ENCODE assay signal across 12 mouse cellular contexts in the genomic region with DNA sequence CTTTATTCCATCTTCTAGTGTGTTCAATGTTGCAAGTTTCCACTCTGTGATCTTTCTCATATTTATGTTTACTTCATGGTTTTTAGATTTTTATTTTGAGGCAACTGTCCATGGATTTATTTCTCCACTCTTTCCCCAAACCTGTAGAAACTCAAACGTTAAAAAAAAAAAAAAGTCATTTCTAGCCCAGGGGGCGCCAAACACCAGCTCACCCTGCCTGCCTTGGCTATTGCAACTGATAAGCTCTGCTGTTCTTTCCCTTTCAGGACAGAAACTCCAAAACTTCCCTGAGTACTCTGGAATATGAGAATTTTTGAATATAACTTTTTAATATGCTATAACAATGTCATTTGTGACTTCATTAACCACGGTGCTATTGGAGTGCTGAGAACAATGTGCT.
DNase-seq lines count a peak whose midpoint lies in the region; ATAC-seq and TF ChIP-seq lines count a peak whose summit lies in the region.
"Had no signal": no experiment of that assay in that cellular context is flagged by ENCODE, and none has a peak within 500 bp of the region (broad histone marks: within the 10 kb centered on the region; RNA-seq: fewer than 3 reads in every experiment).

No protein-coding gene starts in this region.

- H3K27me3 ChIP-seq in forebrain, postnatal 0 days (ENCODE audit: insufficient read depth, low read length) = no peaks in the 10 kb centered on the region
- no peaks in the 10 kb centered on the region for H3K27me3 ChIP-seq in forebrain, embryonic 15.5 days
- no peaks in the 10 kb centered on the region for H3K27me3 ChIP-seq in kidney, embryonic 14.5 days (ENCODE audit: control insufficient read depth, insufficient read depth, low read length)

- no peaks in the 10 kb centered on the region for H3K9me3 ChIP-seq in forebrain, postnatal 0 days (ENCODE audit: low read length)
- no peaks in the 10 kb centered on the region for H3K9me3 ChIP-seq in forebrain, embryonic 15.5 days
- H3K9me3 ChIP-seq in kidney, embryonic 14.5 days (ENCODE audit: control insufficient read depth, low read length) = no peaks in the 10 kb centered on the region
- H3K9me3 ChIP-seq in ES-E14 (ENCODE audit: control insufficient read depth, insufficient read depth, low read depth, low read length) = no peaks in the 10 kb centered on the region
- H3K9me3 ChIP-seq: forebrain, embryonic 10.5 days had no signal

- ATAC-seq in forebrain, postnatal 0 days = no peak
- ATAC-seq in forebrain, embryonic 15.5 days (replicated peaks) = no peak
- ATAC-seq in kidney, embryonic 14.5 days (ENCODE audit: low FRiP score, low TSS enrichment) = no peak
- ATAC-seq in frontal cortex, adult (ENCODE audit: low TSS enrichment) = no peak

- peak; percentile 49 for TF ChIP-seq CTCF in forebrain, postnatal 0 days (IDR thresholded peaks at IDR 0.05; ENCODE audit: low read depth)

- WGBS in forebrain, postnatal 0 days = 27% methylated on average over 3 of the region's 3 CpGs
- 33% methylated on average over 3 of the region's 3 CpGs for WGBS in forebrain, embryonic 15.5 days
- WGBS in kidney, embryonic 14.5 days = 29% methylated on average over 3 of the region's 3 CpGs

- H3K4me2 ChIP-seq in forebrain, postnatal 0 days (ENCODE audit: low read depth) = no peak overlapping the region
- no peak overlapping the region for H3K4me2 ChIP-seq in forebrain, embryonic 15.5 days (replicated peaks)
- no peak overlapping the region for H3K4me2 ChIP-seq in kidney, embryonic 14.5 days (replicated peaks; ENCODE audit: low read depth, low read length)

- no peak overlapping the region for H3K27ac ChIP-seq in forebrain, postnatal 0 days (ENCODE audit: low read depth, low read length)
- no peak overlapping the region for H3K27ac ChIP-seq in forebrain, embryonic 15.5 days (replicated peaks)
- no peak overlapping the region for H3K27ac ChIP-seq in kidney, embryonic 14.5 days (ENCODE audit: low read depth, low read length)
- no peak overlapping the region for H3K27ac ChIP-seq in ES-E14 (ENCODE audit: insufficient read depth, low read depth, low read length, poor library complexity, severe bottlenecking)
- H3K27ac ChIP-seq: forebrain, embryonic 10.5 days had no signal

- no peak for DNase-seq in forebrain, postnatal 0 days
- peak; percentile 33 to 39 for DNase-seq in kidney, postnatal 4 days
- DNase-seq in 3T3-L1 (ENCODE audit: low read depth, low spot score) (peak; percentile 60), ES-E14 (ENCODE audit: low read depth, low spot score) (no peak)
- DNase-seq in layer of hippocampus, postnatal 14 days (ENCODE audit: low spot score in 2 of 2) = no peak
- DNase-seq: layer of hippocampus, adult 9-11 months; lung, adult 18-20 months; spleen, adult 18-20 months had no signal

- in situ Hi-C loops in ES-E14 (cut with MboI; ENCODE audit: low sequenced_read_pairs in 2 of 2, unreplicated experiment in 2 of 2) = no loop called here

- H3K4me1 ChIP-seq in forebrain, postnatal 0 days (ENCODE audit: insufficient read depth) = no peaks in the 10 kb centered on the region
- no peaks in the 10 kb centered on the region for H3K4me1 ChIP-seq in forebrain, embryonic 15.5 days
- no peaks in the 10 kb centered on the region for H3K4me1 ChIP-seq in kidney, embryonic 14.5 days (ENCODE audit: control insufficient read depth, insufficient read depth, low read length)
- no peaks in the 10 kb centered on the region for H3K4me1 ChIP-seq in ES-E14 (ENCODE audit: control insufficient read depth in 2 of 2, insufficient read depth in 2 of 2, low read length in 2 of 2, poor library complexity in 1 of 2)

- H3K36me3 ChIP-seq in forebrain, postnatal 0 days (ENCODE audit: insufficient read depth) = no peaks in the 10 kb centered on the region
- no peaks in the 10 kb centered on the region for H3K36me3 ChIP-seq in forebrain, embryonic 15.5 days
- H3K36me3 ChIP-seq in kidney, embryonic 14.5 days (ENCODE audit: control insufficient read depth, insufficient read depth, low read length) = no peaks in the 10 kb centered on the region
- H3K36me3 ChIP-seq in ES-E14 (ENCODE audit: control insufficient read depth, insufficient read depth, low read length, poor library complexity, severe bottlenecking) = no peaks in the 10 kb centered on the region
- H3K36me3 ChIP-seq: forebrain, embryonic 10.5 days had no signal

- H3K4me3 ChIP-seq in forebrain, postnatal 0 days (ENCODE audit: low read depth, low read length) = no peak overlapping the region
- H3K4me3 ChIP-seq in forebrain, embryonic 15.5 days = no peak overlapping the region
- no peak overlapping the region for H3K4me3 ChIP-seq in kidney, embryonic 14.5 days (ENCODE audit: low read length)
- H3K4me3 ChIP-seq in ES-E14 (ENCODE audit: insufficient read depth in 1 of 2, low read depth in 1 of 2, low read length in 2 of 2, poor library complexity in 1 of 2, severe bottlenecking in 1 of 2) = no peak overlapping the region
- H3K4me3 ChIP-seq: forebrain, embryonic 10.5 days had no signal

- no peak overlapping the region for H3K9ac ChIP-seq in forebrain, postnatal 0 days
- H3K9ac ChIP-seq in forebrain, embryonic 15.5 days (replicated peaks) = no peak overlapping the region
- no peak overlapping the region for H3K9ac ChIP-seq in kidney, embryonic 14.5 days (ENCODE audit: low read depth, low read length)
- no peak overlapping the region for H3K9ac ChIP-seq in ES-E14 (ENCODE audit: insufficient read depth, low read depth, low read length, poor library complexity, severe bottlenecking)

TF ChIP-seq in ES-E14, 5 proteins besides CTCF, POLR2A, EP300 and RAD21:
- no peak for TF ChIP-seq MAFK (IDR thresholded peaks at IDR 0.05; ENCODE audit: insufficient read depth, low read depth, low read length)
- TF ChIP-seq ZNF384 (IDR thresholded peaks at IDR 0.05; ENCODE audit: low read depth, low read length) = peak; percentile 89
TF ChIP-seq in ES-E14: peak in this region for 1.

Comparison
In these comparisons a context has a peak if more than half of its experiments do, and no peak if none do; other contexts are left out.
1. DNase-seq: peak in kidney, postnatal 4 days (2 of 2) and 3T3-L1 (single experiment); none in forebrain, postnatal 0 days (single experiment), ES-E14 (single experiment) and layer of hippocampus, postnatal 14 days (0 of 2).